In genomic region chr4:59642657-59643056, GRCm38 (mm10) we compare ENCODE assay signal across 27 mouse cellular contexts. TPM values are rescaled to one million over a fixed set of nuclear protein-coding genes. Genes with fewer than 3 reads are reported as not detected.
DNase-seq lines count a peak whose midpoint lies in the region; ATAC-seq lines count a peak whose summit lies in the region.
"Had no signal": no experiment of that assay in that cellular context is flagged by ENCODE, and none has a peak within 500 bp of the region (broad histone marks: within the 10 kb centered on the region; RNA-seq: fewer than 3 reads in every experiment).

No protein-coding gene starts in this region.

- WGBS in kidney, embryonic 15.5 days, result 65% methylated on average over 2 of the region's 2 CpGs

- no peak overlapping the region for H3K9ac ChIP-seq in kidney, embryonic 15.5 days
- H3K9ac ChIP-seq: embryonic facial prominence, embryonic 13.5 days; forebrain, embryonic 12.5 days; forebrain, embryonic 15.5 days; heart, embryonic 12.5 days; heart, embryonic 15.5 days; hindbrain, embryonic 13.5 days had no signal

- no peak overlapping the region for H3K4me3 ChIP-seq in kidney, embryonic 15.5 days (replicated peaks)
- H3K4me3 ChIP-seq: embryonic facial prominence, embryonic 10.5 days; embryonic facial prominence, embryonic 13.5 days; erythroblast, embryonic 14.5 days; forebrain, embryonic 12.5 days; forebrain, embryonic 15.5 days; heart, embryonic 12.5 days; heart, embryonic 15.5 days; hindbrain, embryonic 10.5 days; hindbrain, embryonic 13.5 days had no signal

- no peaks in the 10 kb centered on the region for H3K36me3 ChIP-seq in kidney, embryonic 15.5 days
- H3K36me3 ChIP-seq: embryonic facial prominence, embryonic 10.5 days; embryonic facial prominence, embryonic 13.5 days; forebrain, embryonic 12.5 days; forebrain, embryonic 15.5 days; heart, embryonic 12.5 days; heart, embryonic 15.5 days; hindbrain, embryonic 10.5 days; hindbrain, embryonic 13.5 days had no signal

- peaks cover 48% of the 10 kb centered on the region for H3K4me1 ChIP-seq in kidney, embryonic 15.5 days

- DNase-seq in heart, adult 11 months, result peak; percentile 29
- DNase-seq in heart, adult 8-10 months (ENCODE audit: low spot score), result no peak
- peak; percentile 58 for DNase-seq in kidney, adult 9 months
- DNase-seq in kidney, adult 18-20 months, result no peak
- DNase-seq in kidney, postnatal 14 days, result peak; percentile 44
- DNase-seq in spleen, adult 12 weeks (ENCODE audit: low spot score), result no peak
- DNase-seq: adrenal gland, adult 8-10 months; adrenal gland, postnatal 25 days; cerebellum, adult 11-12 months; cerebellum, adult 8-10 months; cerebellum, postnatal 10 days; cerebellum, postnatal 36 days; embryo, embryonic 11 days; gastrocnemius, postnatal 25 days; heart, postnatal 10 days; heart, postnatal 36 days had no signal

- no peaks in the 10 kb centered on the region for H3K9me3 ChIP-seq in kidney, embryonic 15.5 days (replicated peaks)
- H3K9me3 ChIP-seq: embryonic facial prominence, embryonic 10.5 days; embryonic facial prominence, embryonic 13.5 days; forebrain, embryonic 12.5 days; forebrain, embryonic 15.5 days; heart, embryonic 12.5 days; heart, embryonic 15.5 days; hindbrain, embryonic 10.5 days; hindbrain, embryonic 13.5 days had no signal

- peak; percentile 57; the same call in 1 of the 2 replicates for ATAC-seq in kidney, embryonic 15.5 days (replicated peaks; ENCODE audit: low FRiP score)
- ATAC-seq: activated CD4-positive, CD25-positive, alpha-beta regulatory T cell, adult 4 months; forebrain, embryonic 15.5 days had no signal

- no peak overlapping the region for H3K27ac ChIP-seq in kidney, embryonic 15.5 days
- H3K27ac ChIP-seq: embryonic facial prominence, embryonic 10.5 days; embryonic facial prominence, embryonic 13.5 days; forebrain, embryonic 12.5 days; forebrain, embryonic 15.5 days; heart, embryonic 15.5 days; hindbrain, embryonic 10.5 days; hindbrain, embryonic 13.5 days had no signal

- H3K4me2 ChIP-seq in kidney, embryonic 15.5 days, result no peak overlapping the region
- H3K4me2 ChIP-seq: embryonic facial prominence, embryonic 13.5 days; forebrain, embryonic 12.5 days; forebrain, embryonic 15.5 days; heart, embryonic 12.5 days; heart, embryonic 15.5 days; hindbrain, embryonic 13.5 days had no signal

- H3K27me3 ChIP-seq in kidney, embryonic 15.5 days, result no peaks in the 10 kb centered on the region
- H3K27me3 ChIP-seq: embryonic facial prominence, embryonic 13.5 days; forebrain, embryonic 12.5 days; forebrain, embryonic 15.5 days; heart, embryonic 12.5 days; heart, embryonic 15.5 days; hindbrain, embryonic 13.5 days had no signal

RNA-seq across cellular contexts. Expression of gene E130308A19Rik, which starts 16.6 kb away (rescaled TPM):
- 1 to 10 TPM; 6.2 to 7.7 (median 7.2) TPM for total RNA-seq in heart, adult 8-10 months (2022)
- polyA plus RNA-seq in kidney, embryonic 15.5 days (2015; fragmentation: Nextera tagmentation; extraction: Ambion mirVana), result 34.9 and 35.6 TPM in 2 replicates

Comparison
In these comparisons a context has a peak if more than half of its experiments do, and no peak if none do; other contexts are left out.
1. DNase-seq: peak in heart, adult 11 months (single experiment), kidney, adult 9 months (single experiment) and kidney, postnatal 14 days (single experiment); none in heart, adult 8-10 months (single experiment), kidney, adult 18-20 months (single experiment) and spleen, adult 12 weeks (single experiment).